Mouse (Mus musculus) forebrain, embryonic 15.5 days (tissue): ENCODE measurements around the gene Kdm1b. TPM values are rescaled to one million over a fixed set of nuclear protein-coding genes. Genes with fewer than 3 reads are reported as not detected.
A peak's percentile ranks its signal among the peaks of the same experiment; 100 is the strongest.

Experiments used
- ATAC-seq: fragments of 200-750 bp; cut with Nextera tagmentation; replicated peaks from 2 replicates; pipeline ENCODE4 v1.8.0; 2017; ENCODE audit warnings: mild to moderate bottlenecking, moderate TSS enrichment, moderate library complexity
- H3K27ac ChIP-seq: fragments of 300-500 bp; sonication (generic); replicated peaks from 2 replicates; pipeline ENCODE4 v1.5.1; 2015; ENCODE audit warnings: mild to moderate bottlenecking, inconsistent platforms
- H3K27me3 ChIP-seq: fragments of 300-500 bp; sonication (generic); 2 replicates; pipeline ENCODE4 v1.6.1; 2015; ENCODE audit warnings: inconsistent platforms
- H3K36me3 ChIP-seq: fragments of 300-500 bp; sonication (generic); 2 replicates; pipeline ENCODE4 v1.6.1; 2015; ENCODE audit warnings: mild to moderate bottlenecking, inconsistent platforms
- H3K4me1 ChIP-seq: fragments of 300-500 bp; sonication (generic); 2 replicates; pipeline ENCODE4 v1.6.1; 2015; ENCODE audit warnings: inconsistent platforms
- H3K4me2 ChIP-seq: fragments of 300-500 bp; sonication (generic); replicated peaks from 2 replicates; pipeline ENCODE4 v1.6.1; 2015; ENCODE audit warnings: mild to moderate bottlenecking, inconsistent platforms
- H3K4me3 ChIP-seq: fragments of 300-500 bp; sonication (generic); 2 replicates; pipeline ENCODE4 v1.5.1; 2015; ENCODE audit warnings: mild to moderate bottlenecking, inconsistent platforms
- H3K9ac ChIP-seq: fragments of 300-500 bp; sonication (generic); replicated peaks from 2 replicates; pipeline ENCODE4 v1.6.1; 2015; ENCODE audit warnings: mild to moderate bottlenecking, inconsistent platforms
- H3K9me3 ChIP-seq: fragments of 300-500 bp; sonication (generic); 2 replicates; pipeline ENCODE4 v1.6.1; 2016; ENCODE audit warnings: inconsistent platforms
- WGBS: fragments of 180-500 bp; shearing (Covaris S2); methylation state at CpG from one replicate; pipeline ENCODE4 v1.1.7; 2015; ENCODE audit warnings: mixed read lengths; 5-methylcytosine and 5-hydroxymethylcytosine counted together
- polyA plus RNA-seq: library from polyadenylated mRNA; unstranded; fragments of >200 nt; fragmentation: Nextera tagmentation; extraction: Ambion mirVana; gene quantifications from 2 replicates; pipeline ENCODE4 v1.2.1, GENCODE M21; 2015

The Kdm1b gene
- polyA plus RNA-seq, 1 experiment from 2014 or later: 22.3 TPM

- no peak for ATAC-seq
Measured at GRCm38 (mm10) chr13:47116000-47116399, 72.7 kb downstream of the Kdm1b start.

DNA sequence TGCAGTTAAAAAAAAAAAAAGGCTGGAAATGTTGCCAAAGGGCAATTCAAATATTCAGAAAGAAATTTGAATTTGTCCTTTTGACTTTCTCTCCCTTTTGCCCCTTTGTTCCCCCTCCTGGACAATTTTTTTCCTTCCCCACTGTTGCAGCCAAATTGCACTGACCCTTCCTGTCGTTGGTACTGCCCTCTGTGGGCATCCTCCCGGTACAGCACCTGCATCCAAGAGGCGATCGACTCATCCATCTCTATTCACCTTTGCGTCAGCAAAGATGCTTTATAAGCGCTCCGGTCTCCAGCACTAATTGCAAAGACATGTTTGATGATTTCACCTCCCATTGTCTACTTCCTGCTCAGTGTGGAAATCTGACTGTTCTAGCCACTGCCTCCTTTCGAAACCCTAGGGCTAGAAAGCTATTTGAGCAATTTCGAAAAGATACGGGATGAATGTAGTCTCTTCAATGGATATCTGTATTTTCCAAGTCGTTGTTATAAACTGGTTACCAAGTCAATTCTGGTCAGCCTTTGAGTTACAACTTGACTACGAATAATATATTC, 78.1 kb downstream of the Kdm1b start:
- no peak for ATAC-seq
- Histone ChIP-seq H3K9me3 (no peaks in the 10 kb centered on the region), H3K4me1 (peaks cover 16% of the 10 kb centered on the region), H3K4me2 (peak overlapping the region; percentile 97), H3K27me3 (no peaks in the 10 kb centered on the region), H3K36me3 (no peaks in the 10 kb centered on the region), H3K9ac (no peak overlapping the region), H3K4me3 (no peak overlapping the region), H3K27ac (no peak overlapping the region)
- 26% methylated on average over 12 of the region's 12 CpGs for WGBS

More at GRCm38 (mm10) chr13:47116000-47116399, 72.7 kb downstream of the Kdm1b start:
- 87% methylated on average over 3 of the region's 3 CpGs for WGBS
- Histone ChIP-seq H3K36me3 (no peaks in the 10 kb centered on the region), H3K4me1 (no peaks in the 10 kb centered on the region), H3K4me2 (no peak overlapping the region), H3K27me3 (no peaks in the 10 kb centered on the region), H3K27ac (no peak overlapping the region), H3K9me3 (no peaks in the 10 kb centered on the region), H3K4me3 (no peak overlapping the region), H3K9ac (no peak overlapping the region)

DNA sequence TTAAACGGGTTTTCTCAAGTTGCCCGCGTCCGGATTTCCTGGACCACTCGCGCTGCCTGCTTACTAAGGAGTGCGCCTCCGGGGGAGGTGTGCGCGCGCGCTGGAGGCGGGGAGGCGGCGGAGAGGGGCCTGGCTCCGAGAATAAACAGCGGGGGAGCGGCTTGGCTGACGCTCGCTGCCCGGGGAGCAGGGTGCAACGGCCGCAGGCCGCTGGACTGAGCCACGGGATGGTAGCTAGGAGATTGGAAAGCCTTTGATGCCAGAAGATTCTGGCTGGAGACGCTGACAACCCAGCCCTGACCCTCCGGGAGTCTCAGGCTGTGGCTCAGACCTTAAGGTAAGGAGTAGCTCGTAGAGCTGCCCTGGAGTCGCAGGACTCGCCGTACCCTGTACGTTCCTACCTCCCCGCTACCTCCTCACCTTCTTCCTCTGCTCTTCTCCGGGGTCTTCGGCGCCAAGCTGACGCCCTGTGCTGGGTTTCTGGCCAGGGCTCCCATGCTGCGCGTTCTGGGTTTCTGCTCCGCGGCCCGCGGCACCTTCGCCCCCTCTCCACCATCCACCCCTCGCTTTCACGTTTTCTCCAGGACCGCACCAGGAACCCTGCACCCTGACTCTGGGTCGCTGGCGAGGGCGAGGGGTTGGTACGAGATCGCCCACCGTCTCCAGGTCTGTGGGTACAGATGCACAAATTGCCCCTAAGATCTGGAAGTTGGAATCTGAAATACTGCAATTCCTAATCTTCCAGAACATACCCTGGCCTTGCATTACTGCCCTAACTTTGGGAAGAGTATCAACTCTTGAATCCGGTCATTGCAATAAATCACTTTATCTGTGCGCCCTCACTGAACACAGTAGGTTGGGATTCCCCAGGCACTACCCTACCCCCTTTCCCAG, 79.5 kb downstream of the Kdm1b start, which contains the start of gene Rnf144b:
TSS of gene Rnf144b (plus strand) at position 120 of the 894 bp plus-strand sequence.
- peak within 1 kb of the TSS; percentile 55 for H3K4me3 ChIP-seq
- H3K4me2 ChIP-seq: peak within 1 kb of the TSS; percentile 97
- H3K27me3 ChIP-seq: no peaks in the 10 kb centered on the region
- no peak within 1 kb of the TSS for H3K27ac ChIP-seq
- H3K4me1 ChIP-seq: peaks cover 16% of the 10 kb centered on the region
- ATAC-seq: peak; percentile 26; the same call in 1 of the 2 replicates
- peak within 1 kb of the TSS; percentile 55 for H3K9ac ChIP-seq
- no peaks in the 10 kb centered on the region for H3K9me3 ChIP-seq
- H3K36me3 ChIP-seq: no peaks in the 10 kb centered on the region
- WGBS: 2% methylated on average over 55 of the region's 55 CpGs

GRCm38 (mm10) chr13:47124449-47124848, 81.2 kb downstream of the Kdm1b start:
- WGBS: 43% methylated on average over 3 of the region's 3 CpGs
- Histone ChIP-seq H3K27ac (no peak overlapping the region), H3K9ac (no peak overlapping the region), H3K36me3 (no peaks in the 10 kb centered on the region), H3K9me3 (no peaks in the 10 kb centered on the region), H3K4me3 (no peak overlapping the region), H3K4me2 (no peak overlapping the region), H3K4me1 (peaks cover 16% of the 10 kb centered on the region), H3K27me3 (no peaks in the 10 kb centered on the region)
- ATAC-seq: no peak

GRCm38 (mm10) chr13:47124986-47125385, 81.7 kb downstream of the Kdm1b start:
- WGBS: 89% methylated on average over 6 of the region's 6 CpGs

DNA sequence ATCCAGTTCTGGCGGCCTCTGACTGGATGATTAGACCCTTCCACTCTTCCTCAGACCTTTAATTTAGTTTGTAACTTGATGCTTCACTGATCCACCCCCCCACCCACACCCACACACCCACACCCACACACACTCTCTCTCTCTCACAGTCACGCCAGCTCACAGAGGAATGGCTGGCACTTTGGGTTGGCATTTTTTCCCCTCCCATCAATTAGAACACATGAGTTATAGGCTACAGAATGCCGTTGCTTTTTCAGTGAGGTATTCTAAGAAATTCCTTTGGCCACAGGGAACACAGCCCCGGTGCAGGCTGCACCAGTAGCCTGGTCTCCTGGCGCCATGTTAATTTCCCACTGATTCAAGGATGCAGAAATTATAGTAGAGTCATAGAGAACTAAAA, 82.3 kb downstream of the Kdm1b start:
- H3K4me2 ChIP-seq: no peak overlapping the region
- no peak overlapping the region for H3K27ac ChIP-seq
- 74% methylated on average over 5 of the region's 5 CpGs for WGBS
- no peak for ATAC-seq
- no peaks in the 10 kb centered on the region for H3K9me3 ChIP-seq
- H3K27me3 ChIP-seq: no peaks in the 10 kb centered on the region
- H3K4me1 ChIP-seq: peaks cover 16% of the 10 kb centered on the region
- no peaks in the 10 kb centered on the region for H3K36me3 ChIP-seq
- H3K9ac ChIP-seq: no peak overlapping the region
- H3K4me3 ChIP-seq: no peak overlapping the region

More at GRCm38 (mm10) chr13:47124986-47125385, 81.7 kb downstream of the Kdm1b start:
- Histone ChIP-seq H3K9ac (no peak overlapping the region), H3K4me1 (peaks cover 16% of the 10 kb centered on the region), H3K36me3 (no peaks in the 10 kb centered on the region), H3K4me3 (no peak overlapping the region), H3K27ac (no peak overlapping the region), H3K4me2 (no peak overlapping the region), H3K9me3 (no peaks in the 10 kb centered on the region), H3K27me3 (no peaks in the 10 kb centered on the region)
- no peak for ATAC-seq

DNA sequence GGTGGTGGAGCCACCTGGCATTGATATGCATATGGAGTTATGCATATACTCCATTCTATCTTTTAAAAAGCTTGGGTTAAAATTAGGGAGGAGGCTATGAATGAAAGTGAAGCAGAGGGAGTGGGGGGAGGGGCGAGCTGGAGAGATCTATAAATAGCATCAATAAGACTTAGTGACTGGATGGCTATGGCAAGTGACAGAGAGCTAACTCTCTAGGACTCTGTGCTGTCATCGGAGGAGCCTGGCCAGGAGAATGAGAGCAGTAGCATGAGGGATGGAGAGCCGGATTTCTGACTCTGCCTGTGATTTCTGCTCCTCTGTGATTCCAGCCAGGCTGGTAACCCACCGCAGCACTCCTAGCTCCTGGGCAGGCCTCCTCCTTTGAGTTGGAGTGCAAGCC, 85.8 kb downstream of the Kdm1b start:
- no peaks in the 10 kb centered on the region for H3K4me1 ChIP-seq
- H3K9me3 ChIP-seq: no peaks in the 10 kb centered on the region
- no peaks in the 10 kb centered on the region for H3K36me3 ChIP-seq
- no peak overlapping the region for H3K4me2 ChIP-seq
- H3K27ac ChIP-seq: no peak overlapping the region
- no peaks in the 10 kb centered on the region for H3K27me3 ChIP-seq
- WGBS: 70% methylated on average over 4 of the region's 4 CpGs
- ATAC-seq: no peak
- H3K9ac ChIP-seq: no peak overlapping the region
- no peak overlapping the region for H3K4me3 ChIP-seq

DNA sequence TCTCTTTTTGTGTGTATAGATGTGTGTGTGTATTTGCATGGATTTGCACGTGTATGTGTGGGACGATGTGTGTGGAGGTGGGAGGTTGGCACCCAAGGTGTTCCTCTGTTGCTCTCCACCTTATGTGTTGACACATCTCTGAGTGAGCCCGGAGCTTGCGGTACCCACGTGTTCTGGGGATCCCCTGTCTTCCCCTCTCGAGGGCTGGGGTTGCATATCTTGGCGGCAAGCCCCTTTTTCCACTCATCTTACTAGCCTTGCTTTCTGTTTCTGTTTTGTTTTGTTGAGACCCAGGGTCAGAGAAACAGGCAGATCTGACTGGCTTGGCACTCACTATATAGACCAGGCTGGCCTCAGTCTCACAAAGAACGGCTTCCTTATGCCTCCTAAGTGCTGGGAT, 89.8 kb downstream of the Kdm1b start:
- H3K4me2 ChIP-seq: no peak overlapping the region
- WGBS: 82% methylated on average over 8 of the region's 8 CpGs
- no peaks in the 10 kb centered on the region for H3K4me1 ChIP-seq
- H3K4me3 ChIP-seq: no peak overlapping the region
- ATAC-seq: no peak
- H3K27ac ChIP-seq: no peak overlapping the region
- no peaks in the 10 kb centered on the region for H3K27me3 ChIP-seq
- H3K9me3 ChIP-seq: no peaks in the 10 kb centered on the region
- no peaks in the 10 kb centered on the region for H3K36me3 ChIP-seq
- no peak overlapping the region for H3K9ac ChIP-seq

GRCm38 (mm10) chr13:47134836-47135235, 91.5 kb downstream of the Kdm1b start:
- ATAC-seq: no peak

More at GRCm38 (mm10) chr13:47134836-47135235, 91.5 kb downstream of the Kdm1b start:
- Histone ChIP-seq H3K36me3 (no peaks in the 10 kb centered on the region), H3K9me3 (peaks cover 7% of the 10 kb centered on the region; the same call in 1 of the 2 replicates), H3K27ac (no peak overlapping the region), H3K4me1 (no peaks in the 10 kb centered on the region), H3K9ac (no peak overlapping the region), H3K27me3 (no peaks in the 10 kb centered on the region), H3K4me3 (no peak overlapping the region), H3K4me2 (no peak overlapping the region)
- WGBS: 95% methylated on average over 7 of the region's 7 CpGs

Other genes starting within 250 kb of the Kdm1b start
- 7.5 and 11.4 TPM in 2 replicates for gene Kif13a, start 113.6 kb upstream of the Kdm1b start, polyA plus RNA-seq
- gene Nhlrc1, start 28.6 kb upstream of the Kdm1b start, polyA plus RNA-seq: 14.1 and 15.0 TPM in 2 replicates
- gene Tpmt, start 1.2 kb downstream of the Kdm1b start, polyA plus RNA-seq: 23.2 and 23.6 TPM in 2 replicates
- gene Dek, start 62.7 kb downstream of the Kdm1b start, polyA plus RNA-seq: 181 and 205 TPM in 2 replicates
- gene Rnf144b, start 79.2 kb downstream of the Kdm1b start, polyA plus RNA-seq: 0.37 and 0.38 TPM in 2 replicates